Mouse (Mus musculus): ENCODE measurements at regions not wholly inside any gene's neighbourhood (a gene's known extent, or its start where the extent isn't known, plus 50 kb on each side); places are given as distances from the start of the nearest gene placed in this dataset.

GRCm38 (mm10) chrX:12834681-12835080 lies 72.8 kb upstream of the Med14 start:
- no peak for DNase-seq

DNA sequence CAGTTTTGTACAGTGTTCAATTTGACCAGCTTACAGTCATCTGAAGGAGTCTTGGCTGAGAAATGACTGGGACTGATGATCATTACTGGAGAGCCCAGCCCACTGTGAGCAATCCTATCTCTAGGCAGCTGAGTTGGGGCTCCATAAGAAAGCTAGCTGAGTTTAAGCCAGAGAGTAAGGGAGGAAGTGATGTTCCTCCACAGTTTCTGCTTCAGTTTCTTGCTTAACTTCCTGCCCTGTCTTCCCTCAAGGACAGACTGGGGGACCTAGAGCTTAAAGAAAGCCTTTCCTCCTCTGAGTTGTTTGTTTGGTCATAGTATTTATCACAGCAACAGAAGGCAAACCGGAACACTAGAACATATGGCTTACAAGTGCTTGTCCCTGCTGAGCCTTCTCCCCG lies 70.8 kb upstream of the Med14 start:
- DNase-seq: no peak

GRCm38 (mm10) chrX:12829165-12829564 lies 67.3 kb upstream of the Med14 start:
- DNase-seq: no peak

DNA sequence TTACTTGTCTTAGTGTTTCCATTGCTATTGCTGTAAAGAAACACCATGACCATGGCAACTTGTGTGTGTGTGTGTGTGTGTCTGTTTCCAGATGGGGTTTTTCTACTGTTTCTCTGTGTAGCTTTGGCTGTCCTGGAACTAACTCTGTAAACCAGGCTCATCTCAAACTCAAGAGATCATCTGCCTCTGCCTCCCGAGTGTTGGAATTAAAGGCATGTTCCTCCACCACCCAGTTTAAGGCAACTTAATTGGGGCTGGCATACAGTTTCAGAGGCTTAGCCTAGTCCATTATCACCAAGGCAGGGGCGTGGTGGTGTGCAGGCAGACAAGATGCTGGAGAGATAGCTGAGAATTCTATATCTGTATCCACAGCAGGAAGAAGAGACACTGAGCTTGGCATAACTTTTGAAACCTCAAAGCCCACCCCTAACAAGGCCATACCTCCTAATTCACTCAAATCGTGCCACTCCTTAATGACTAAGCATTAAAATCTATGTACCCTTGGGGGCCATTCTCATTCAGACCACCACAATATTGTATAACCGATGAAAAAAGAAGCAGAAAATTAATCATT lies 65.5 kb upstream of the Med14 start:
- no peak for DNase-seq

GRCm38 (mm10) chrX:12826646-12827045 lies 64.8 kb upstream of the Med14 start:
- DNase-seq: no peak

DNA sequence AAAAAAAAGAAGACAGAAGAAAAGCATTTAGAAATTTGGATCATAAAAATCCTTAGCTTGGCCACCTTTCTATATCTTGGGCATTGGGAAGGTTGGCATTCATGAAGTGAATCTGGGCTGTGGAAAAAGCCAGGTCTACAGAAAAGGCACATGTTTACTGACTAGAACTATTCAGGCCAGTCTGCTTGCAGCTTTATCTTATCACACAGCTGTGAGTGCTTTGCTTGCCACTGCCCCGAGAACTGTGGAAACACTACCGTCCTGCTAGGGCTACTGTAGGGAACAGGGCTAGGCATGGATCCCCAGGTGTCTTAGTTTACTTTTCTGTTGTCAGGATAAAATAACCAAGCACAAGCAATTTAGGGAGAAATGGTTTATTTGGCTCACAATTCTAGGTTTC lies 63.4 kb upstream of the Med14 start:
- no peak for DNase-seq

GRCm38 (mm10) chrX:12824497-12824896 lies 62.6 kb upstream of the Med14 start:
- no peak for DNase-seq

DNA sequence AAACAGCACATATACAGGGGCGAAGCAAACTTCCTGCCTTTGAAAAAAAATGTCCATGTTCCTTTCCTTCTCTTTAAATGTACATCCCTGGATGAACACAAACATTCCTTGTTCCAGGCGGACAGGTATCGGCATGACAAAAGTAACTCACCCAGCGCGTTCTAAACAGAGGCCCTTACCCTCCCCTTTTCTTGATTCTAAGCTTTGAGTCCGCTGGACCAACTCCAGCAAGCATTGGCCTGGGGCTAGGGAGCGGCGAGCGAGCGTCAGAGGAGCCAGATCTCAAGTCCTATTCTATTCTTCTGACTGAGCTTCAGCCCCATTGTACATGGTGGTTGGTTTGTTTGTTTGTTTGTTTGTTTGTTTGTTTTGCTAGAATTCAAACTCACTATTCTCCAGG lies 60.9 kb upstream of the Med14 start:
- DNase-seq: no peak

DNA sequence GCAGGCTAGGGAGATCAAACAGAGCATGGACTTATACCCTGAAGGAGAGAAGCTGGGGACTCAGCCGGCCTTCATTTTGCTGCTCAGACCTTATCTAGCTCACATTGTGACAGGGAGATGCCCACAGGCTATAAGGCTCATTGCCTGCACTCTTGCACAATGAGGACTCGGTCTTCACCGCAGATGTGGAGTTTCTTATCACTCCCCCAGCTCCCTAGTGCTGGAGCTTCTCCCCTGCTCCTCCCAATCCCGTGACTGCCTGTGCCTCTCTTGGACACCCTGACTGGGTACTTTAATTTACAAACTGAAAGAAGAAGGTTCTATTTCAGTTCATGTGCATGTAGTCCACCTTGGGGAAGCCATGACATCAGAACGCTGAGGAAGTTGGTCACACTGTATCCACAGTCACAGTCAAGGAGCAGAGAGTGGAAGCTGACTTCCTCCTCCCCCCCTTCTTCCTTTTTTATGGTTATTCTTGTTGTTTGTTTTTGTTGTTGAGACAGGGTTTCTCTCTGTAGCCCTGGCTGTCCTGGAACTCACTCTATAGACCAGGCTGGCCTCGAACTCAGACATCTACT lies 51.3 kb upstream of the Med14 start:
- DNase-seq: no peak

All from right cerebral cortex, adult 18-20 months (tissue).